Mouse (Mus musculus): ENCODE measurements around the gene Vmn1r19. TPM values are rescaled to one million over a fixed set of nuclear protein-coding genes. Genes with fewer than 3 reads are reported as not detected.

Vmn1r19 gene
- polyA plus RNA-seq (2012; rRNA removed; ENCODE audit: low replicate concordance): not detected in 2 replicates

GRCm38 (mm10) chr6:57403480-57403879 is at the start of gene Vmn1r19:
Gene Vmn1r19, plus strand, starts transcription at chr6:57403780.

GRCm38 (mm10) chr6:57363627-57364026 is 40.0 kb upstream of the Vmn1r19 start, which contains the start of gene Vmn1r17:
Gene Vmn1r17, minus strand, starts transcription at chr6:57363727.

GRCm38 (mm10) chr6:57395683-57396082 is 7.9 kb upstream of the Vmn1r19 start, which contains the start of gene Vmn1r18:
Gene Vmn1r18, minus strand, starts transcription at chr6:57395783.

GRCm38 (mm10) chr6:57428630-57429029 is 25.1 kb downstream of the Vmn1r19 start, which contains the start of gene Vmn1r20:
Gene Vmn1r20, plus strand, starts transcription at chr6:57428930.

Other genes starting within 250 kb of the Vmn1r19 start
- not detected in 2 replicates for gene Vmn1r12, start 246.9 kb upstream of the Vmn1r19 start, polyA plus RNA-seq (2012; rRNA removed; ENCODE audit: low replicate concordance)
- not detected in 2 replicates for gene Vmn1r13, start 200.5 kb upstream of the Vmn1r19 start, polyA plus RNA-seq (2012; rRNA removed; ENCODE audit: low replicate concordance)
- not detected in 2 replicates for gene Vmn1r14, start 172.1 kb upstream of the Vmn1r19 start, polyA plus RNA-seq (2012; rRNA removed; ENCODE audit: low replicate concordance)
- gene Vmn1r15, start 145.8 kb upstream of the Vmn1r19 start, polyA plus RNA-seq (2012; rRNA removed; ENCODE audit: low replicate concordance): not detected in 2 replicates
- not detected in 2 replicates for gene Vmn1r16, start 74.3 kb upstream of the Vmn1r19 start, polyA plus RNA-seq (2012; rRNA removed; ENCODE audit: low replicate concordance)
- gene Vmn1r17, start 40.1 kb upstream of the Vmn1r19 start, polyA plus RNA-seq (2012; rRNA removed; ENCODE audit: low replicate concordance): not detected in 2 replicates
- gene Vmn1r18, start 8.0 kb upstream of the Vmn1r19 start, polyA plus RNA-seq (2012; rRNA removed; ENCODE audit: low replicate concordance): not detected in 2 replicates
- gene Vmn1r20, start 25.1 kb downstream of the Vmn1r19 start, polyA plus RNA-seq (2012; rRNA removed; ENCODE audit: low replicate concordance): not detected in 2 replicates
- gene Ppm1k, start 131.7 kb downstream of the Vmn1r19 start, polyA plus RNA-seq (2012; rRNA removed; ENCODE audit: low replicate concordance): 1.2 and 4.6 TPM in 2 replicates
- 7.3 and 10.5 TPM in 2 replicates for gene Herc6, start 177.2 kb downstream of the Vmn1r19 start, polyA plus RNA-seq (2012; rRNA removed; ENCODE audit: low replicate concordance)